Mouse (Mus musculus) urinary bladder, adult 18-20 months (tissue): Measurements from ENCODE around the gene Mast2.

ENCODE experiments used
- DNase-seq, 2 experiments: peaks; one replicate each; pipeline ENCODE4 v3.0.0; 2022; ENCODE audit warnings: low spot score in 2 of 2, mixed read lengths in 2 of 2

Gene Mast2

DNA sequence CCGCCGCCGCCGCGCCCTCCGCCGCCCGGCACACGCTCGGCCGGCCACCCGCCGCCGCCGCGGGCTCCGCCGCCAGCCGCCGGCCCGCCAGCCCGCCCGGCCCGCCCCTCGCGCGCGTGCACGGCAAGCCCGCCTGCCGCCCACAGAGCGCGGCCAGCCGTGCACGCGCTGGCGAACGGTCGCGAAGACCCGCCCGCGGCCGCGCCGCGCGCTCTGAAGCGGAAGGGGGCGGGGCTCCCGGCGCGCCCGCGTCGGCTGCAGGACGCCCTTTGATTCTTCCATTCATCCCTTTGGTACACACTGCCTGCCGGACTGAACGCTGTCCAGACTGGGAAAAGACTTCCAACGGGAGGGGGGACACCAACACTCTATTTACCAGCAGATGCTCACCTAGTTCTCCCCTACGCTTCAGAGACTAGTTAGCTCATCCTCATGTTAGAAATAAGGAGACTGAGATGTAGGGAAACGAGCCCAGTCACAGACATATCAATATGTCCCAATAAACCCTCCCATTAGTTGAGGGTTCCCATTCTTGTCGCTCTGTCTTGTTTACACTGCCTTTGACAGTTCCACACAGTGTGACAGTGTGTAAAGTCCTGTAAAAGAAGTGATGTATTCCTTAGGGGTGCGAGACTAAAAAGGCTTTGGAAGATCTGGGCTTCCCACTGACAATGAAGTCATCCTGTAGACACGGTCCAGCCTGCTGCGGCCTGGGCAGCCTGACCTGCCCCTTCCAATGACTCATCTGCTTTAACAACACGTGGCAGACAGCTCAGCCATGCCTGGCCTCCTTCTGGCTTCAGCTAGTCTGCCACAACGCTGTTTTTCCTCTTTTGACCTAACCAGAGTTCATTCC is at the start of gene Mast2:
Gene Mast2 (minus strand): TSS at position 58 of the 856 bp plus-strand sequence.
- DNase-seq: peak; percentile 44 to 69

DNA sequence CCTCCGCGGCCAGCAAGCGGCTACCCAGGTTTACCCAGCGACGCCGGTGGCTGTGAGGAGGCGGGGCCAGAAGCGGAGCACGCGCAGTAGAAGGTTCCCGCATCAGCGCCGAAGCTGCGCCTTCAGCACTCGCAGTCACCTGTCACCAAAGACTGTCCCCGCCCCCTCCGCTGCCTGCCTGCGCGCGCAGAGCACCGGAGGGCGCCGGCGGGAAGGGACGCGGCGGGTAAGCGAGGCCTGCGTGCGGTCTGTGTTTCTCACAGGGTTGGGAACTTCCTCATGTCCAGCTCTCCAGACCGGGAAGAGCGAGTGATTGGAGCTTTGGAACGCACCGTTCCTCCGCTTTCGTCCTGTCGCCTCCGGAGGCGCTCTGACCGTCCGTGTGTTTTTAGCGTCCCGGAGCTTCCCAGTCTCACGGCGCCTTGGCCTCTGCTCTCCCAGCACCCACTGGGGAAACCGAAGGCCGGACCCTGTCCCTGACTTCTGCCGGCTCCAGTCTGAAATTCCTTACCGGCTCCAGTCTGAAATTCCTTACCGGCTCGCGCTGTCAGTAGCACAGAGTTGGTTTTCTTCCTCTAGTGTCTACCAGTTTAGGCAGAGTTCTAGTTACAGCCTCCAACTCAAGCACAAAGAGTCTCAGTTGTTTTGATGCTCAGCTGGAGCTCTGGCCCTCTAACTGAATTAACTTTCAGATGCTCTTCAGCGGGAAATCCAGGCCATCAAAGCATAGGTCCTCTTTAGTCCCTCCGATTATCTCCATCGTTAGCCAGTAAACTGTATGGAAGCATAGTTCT is 43.6 kb upstream of the Mast2 start, which contains the start of gene Ipp:
Gene Ipp (plus strand): TSS at position 125 of the 794 bp plus-strand sequence.
- peak; percentile 93 to 94 for DNase-seq

DNA sequence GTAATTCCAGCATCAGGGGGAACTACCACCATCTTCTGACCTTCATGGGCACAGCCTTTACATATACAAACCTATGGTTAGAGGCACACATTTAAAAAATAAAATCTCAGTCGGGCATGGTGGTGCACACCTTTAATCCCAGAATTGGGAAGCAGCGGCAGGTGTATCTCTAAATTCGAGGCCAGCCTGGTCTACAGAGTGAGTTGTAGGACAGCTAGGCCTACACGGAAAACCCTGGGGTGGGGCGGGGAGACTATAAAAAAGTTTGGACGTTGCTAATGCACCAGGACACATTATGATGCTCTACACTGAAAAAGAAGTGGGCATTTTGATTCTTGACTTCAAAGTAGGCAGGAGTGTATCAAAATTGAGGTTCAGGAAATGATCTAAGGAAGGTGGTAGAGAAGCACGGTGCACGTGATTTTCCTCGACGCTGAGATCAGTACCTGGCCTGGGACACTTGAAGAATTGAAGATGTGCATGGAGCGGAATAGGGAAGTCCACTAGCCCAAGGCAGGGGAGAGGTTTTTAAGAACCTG is 43.0 kb upstream of the Mast2 start:
- no peak for DNase-seq

DNA sequence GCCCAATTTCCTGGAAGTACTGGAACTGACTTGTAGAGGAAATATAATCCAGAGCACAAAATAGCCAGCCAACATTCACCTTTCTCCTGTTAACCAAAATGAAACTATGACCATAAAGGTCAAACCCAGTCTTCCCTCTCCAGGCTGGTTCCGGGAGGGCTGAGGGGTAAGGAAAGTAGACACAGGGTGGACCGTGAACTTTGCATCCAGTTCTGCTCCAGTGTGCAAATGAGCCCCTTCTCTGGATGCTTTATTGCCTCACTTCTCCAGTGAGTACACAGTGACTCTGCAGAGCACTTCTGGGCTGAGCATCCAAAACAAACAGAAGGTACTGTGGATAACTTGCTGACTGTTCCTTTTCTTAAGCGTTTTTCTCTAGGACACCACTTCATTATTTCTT is 36.0 kb upstream of the Mast2 start:
- DNase-seq: no peak

DNA sequence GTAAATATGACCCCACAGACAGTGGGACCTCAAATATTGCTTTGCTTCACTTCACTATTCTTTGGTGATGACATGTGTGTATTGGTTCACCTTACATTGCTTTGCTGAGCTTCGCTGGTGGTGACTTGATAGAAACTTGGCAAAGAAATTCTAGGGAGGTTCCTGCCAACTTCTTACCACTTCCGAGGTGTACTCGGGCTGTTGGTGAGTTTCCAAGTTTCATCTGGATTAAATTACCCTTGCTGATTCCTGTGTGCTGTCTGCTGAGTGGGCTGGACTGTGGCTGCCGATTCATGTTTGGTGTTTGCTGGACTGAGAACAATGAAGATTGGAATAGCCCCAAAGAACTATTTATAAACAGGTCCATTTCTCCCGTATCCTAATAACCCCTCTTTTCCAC is 29.7 kb upstream of the Mast2 start:
- DNase-seq: no peak

DNA sequence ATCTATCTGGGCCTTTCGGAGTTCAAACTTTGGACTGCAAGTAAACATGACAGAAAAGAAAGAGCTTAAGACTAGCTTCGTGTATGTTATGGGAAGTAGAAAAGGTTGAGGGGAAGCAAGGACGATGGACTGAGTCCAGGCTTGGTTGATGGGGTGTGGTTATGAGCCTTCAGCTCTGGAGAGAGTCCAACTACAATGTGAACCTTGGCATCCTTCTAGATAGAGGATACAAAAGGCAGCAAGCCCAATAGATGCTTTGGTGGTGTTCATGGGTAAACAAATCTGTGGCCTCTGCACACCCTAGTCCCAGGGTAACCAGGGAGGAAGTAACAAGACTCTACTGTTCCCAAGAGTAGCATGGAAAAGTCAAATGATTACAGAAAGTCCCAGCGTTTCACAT is 28.5 kb upstream of the Mast2 start:
- no peak for DNase-seq

DNA sequence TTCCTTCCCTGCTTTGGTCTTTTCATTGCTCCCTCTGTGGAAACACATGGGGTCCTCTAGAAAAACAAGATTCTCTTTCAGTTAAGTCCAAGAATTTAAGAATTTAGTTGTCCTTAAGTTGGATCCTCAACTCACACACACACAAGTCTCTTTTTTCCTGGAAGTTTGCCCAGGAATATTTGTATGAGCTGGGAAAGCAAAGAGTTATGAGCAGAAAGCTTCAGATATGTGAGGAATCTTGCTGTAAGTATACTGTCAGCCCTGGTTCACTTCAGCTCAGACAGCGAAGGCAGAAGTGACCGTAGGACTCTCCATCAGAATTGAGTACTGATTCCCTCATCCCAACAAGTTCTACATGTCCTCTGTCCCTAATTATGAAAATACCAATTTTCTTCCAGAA is 27.9 kb upstream of the Mast2 start:
- DNase-seq: no peak

DNA sequence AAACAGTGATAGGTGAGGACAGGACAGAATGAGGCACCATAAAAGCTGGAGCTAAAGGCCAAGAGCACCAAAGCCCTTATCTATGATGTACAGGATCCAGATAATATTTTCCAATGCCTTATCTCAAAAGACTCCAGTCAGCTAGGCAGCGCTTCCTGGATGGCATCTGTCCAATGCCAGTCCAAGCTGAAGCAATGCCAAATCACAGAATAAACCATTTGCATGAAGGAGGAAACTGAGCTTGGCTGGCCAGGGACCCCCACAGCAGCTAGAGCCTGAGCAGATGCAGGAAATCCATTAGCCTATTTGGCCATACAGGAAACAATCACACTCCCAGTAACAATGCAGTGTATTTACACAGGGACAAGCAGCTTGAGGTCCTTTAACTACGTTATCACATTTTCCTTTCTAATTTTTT is 27.1 kb upstream of the Mast2 start:
- DNase-seq: peak in 1 of 2 experiments; percentile 8

DNA sequence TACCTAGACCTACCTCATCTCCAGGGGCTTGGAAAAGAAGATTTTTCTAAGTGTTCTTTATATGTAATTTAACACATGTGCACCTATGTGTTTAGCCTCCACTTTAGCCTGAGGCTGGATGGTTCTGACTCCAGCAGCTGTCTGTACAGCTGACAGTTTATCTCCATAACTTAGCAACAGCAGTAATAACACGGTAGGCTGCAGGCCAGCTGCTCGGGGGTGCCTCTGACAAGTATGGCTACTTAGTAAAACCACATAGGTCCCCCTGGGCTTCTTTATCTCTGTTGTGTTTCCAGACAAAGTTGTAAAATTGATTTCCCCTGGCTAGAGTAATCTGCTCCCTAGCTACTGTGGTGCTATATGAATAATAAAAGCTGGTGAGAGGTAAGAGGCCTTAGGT is 19.5 kb upstream of the Mast2 start:
- DNase-seq: no peak

DNA sequence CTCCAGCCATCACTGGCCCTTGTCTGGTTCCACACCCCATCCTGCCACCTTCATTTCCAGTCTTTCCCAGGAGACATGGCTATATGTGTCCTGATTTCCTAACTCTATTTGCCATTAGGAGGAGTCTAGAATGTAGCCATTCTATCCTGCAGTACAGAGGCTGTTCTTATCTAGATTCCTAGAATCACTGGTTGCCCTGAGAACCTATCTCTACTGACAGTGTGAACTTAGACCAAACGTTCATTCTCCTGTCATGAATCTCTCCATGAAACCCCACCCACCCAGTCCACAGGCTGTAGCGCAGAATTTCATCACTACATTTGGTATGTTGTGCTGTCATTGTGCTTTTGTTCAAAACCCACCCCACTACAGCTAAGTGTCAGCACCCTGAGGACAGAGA is 17.3 kb upstream of the Mast2 start:
- DNase-seq: no peak

DNA sequence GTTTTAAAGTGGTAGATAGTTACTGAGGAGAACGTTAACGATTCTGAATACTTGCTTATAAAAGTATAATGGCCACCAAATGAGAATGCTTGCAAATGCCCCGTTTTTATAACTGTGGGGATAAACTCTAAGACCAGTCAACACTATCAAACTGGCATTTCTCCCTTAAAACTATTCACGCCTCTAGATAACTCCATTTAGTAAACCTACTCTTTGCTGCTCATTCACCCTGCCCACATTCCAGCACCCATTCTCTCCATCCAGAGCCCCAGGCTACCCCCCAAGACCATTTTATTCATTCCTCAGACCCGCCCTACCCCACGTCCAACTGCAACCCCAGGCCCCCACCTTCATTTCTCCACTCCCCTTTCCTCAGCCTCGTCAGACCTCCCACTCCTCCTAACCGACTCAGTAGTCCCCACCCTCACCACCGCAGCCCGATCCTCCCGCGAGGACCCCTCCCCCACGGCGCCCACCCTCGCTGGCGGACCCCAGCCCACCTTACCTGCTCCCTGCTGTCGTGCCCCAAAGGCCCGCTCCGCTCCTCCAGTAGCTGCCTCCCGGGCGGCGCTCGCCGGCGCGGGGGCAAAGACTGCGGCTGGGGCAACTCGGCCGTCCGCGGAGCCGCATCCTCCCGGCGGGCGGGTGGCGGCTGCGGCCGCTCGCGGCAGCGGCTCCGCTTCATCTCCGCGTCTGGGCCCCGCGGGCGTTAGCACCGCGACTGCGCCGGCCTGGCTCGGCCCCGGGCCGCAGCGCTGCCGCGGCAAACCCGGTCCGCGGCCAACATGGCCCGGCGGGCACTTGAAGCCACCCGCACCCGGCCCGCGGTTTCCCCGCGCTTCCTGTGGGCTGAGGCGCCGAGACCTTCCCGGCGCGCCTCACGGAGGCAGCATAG is 505 bp downstream of the Mast2 start:
- peak; percentile 2 to 45 for DNase-seq

DNA sequence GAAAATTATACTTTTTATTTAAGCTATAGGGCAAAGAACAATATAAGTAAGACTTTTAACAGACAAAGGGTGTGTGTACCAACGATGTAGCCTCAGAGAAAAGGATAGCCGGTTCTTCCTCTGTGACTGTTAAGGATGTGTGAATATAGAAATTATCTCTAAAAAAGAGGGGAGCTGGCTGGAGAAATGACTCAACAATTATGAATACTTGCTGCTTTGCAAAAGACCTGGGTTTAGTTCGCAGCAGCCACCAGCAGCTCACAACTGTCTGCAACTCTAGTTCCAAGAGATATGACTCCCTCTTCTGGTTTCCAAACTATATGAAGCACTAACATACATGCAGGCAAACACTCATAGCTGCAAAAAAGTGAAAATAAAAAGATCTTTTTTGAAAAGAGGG is 2.0 kb downstream of the Mast2 start:
- DNase-seq: no peak

DNA sequence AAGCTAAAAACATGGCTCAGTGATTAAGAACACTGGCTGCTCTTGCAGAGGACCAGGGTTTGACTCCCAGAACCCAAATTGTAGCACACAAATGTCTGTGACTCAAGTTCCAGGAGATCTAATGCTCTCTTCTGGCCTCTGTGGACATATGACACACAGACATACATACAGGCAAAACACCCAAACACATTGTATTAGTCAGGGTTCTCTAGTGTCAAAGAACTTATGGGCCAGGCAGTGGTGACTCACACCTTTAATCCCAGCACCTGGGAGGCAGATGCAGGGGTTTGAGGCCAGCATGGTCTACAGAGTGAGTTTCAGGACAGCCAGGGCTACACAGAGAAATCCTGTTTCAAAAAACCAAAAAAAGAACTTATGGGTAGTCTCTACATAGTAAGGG is 12.4 kb downstream of the Mast2 start:
- no peak for DNase-seq

DNA sequence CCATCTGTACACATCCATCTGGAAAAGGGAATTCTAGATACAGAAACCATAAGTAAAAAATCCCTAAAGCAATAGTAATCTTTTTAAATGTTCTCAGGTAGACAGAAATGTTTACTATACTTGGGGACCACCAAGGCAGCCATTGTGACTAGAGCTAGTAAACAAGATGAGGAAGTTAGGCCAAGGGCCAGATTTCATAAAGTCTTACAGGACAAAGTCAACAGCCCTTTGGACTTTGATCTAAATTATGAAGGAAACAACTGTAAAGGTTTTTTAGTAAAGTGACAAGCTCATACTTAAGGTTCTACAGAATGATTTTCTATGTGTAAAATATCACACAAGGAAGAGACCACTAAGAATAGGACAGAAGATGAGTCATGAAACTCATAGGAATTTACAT is 14.0 kb downstream of the Mast2 start:
- DNase-seq: no peak

DNA sequence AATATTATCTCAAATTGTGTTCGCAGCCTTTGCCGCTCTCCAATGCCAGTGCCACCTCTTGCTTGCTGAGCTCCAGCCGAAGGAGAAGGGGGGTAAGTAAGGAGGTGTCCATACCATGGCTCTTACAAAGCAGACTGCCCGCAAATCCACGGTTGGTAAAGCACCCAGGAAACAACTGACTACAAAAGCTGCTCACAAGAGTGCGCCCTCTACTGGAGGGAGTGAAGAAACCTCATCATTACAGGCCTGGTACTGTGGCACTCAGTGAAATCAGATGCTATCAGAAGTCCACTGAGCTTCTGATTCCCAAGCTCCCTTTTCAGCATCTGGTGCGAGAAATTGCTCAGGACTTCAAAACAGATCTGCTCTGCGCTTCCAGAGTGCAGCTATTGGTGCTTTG is 15.3 kb downstream of the Mast2 start:
- peak; percentile 23 to 39 for DNase-seq

DNA sequence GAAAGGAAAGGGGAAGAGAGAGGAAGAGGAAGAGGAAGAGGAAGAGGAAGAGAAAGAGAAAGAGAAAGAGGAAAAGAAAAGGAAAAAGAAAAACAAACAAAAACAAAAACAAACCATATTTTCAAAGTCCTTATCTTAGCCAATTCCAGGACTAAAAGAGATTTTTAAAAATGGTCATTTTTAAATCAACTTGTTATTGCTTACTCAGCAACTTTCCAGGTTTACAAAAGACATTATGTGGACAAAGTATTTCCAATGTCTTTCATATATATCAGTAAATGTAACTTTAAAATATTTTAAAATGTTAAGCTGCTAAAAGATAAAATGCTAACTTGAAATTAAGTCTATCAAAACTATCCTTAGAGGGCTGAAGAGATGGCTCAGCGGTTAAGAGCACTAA is 24.6 kb downstream of the Mast2 start:
- DNase-seq: no peak

DNA sequence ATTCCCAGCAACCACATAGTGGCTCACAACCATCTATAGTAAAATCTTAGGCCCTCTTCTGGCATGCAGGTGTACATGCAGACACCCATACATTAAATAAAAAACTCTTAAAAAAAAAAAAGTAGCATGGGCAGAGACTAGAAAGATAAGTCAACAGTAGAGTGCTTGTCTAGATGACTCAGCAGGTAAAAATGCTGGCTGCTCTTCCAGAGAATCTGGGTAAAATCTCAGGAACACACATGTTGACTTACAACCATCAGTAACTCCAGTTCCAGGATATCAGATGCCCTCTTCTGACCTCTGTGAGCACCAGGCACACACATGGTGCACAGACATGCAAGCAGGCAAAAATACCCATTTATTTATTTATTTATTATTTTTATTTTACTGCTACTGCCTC is 25.4 kb downstream of the Mast2 start:
- DNase-seq: no peak

DNA sequence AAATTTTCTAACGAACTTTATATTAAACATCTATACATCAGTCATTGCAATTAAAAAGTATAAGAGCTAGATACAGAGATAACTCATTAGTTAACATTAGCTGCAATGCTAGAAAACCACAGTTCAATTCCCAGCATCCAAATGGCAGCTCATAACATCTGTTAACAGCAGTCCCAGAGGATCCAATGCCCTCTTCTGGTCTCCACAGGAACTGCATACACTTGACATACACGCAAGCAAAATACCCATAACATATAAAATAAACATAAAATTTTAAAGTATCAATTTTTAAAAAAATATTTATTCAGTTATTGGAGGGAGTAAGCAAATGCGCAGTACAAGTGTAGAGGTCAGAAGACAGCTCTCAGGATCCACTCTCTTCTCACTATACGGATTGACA is 28.4 kb downstream of the Mast2 start:
- no peak for DNase-seq

DNA sequence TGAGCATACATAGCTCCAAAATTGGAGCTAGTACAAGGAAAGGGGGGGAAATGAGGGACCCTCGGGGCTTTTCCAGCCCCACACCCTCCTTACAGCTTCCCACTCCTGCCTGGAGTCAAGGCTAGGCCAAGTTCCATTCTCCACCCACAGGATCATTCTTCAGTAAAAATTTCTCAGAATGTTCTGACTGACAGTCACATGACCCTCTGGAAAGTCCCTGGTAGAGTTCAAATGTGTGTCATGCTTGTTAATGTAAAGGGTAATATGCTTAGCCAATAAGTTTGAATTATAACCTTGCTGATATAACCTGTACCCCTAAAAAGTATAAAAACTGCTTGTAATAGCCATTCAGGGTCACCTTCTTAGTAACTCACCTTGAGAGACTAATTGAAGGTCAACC is 41.8 kb downstream of the Mast2 start:
- no peak for DNase-seq

DNA sequence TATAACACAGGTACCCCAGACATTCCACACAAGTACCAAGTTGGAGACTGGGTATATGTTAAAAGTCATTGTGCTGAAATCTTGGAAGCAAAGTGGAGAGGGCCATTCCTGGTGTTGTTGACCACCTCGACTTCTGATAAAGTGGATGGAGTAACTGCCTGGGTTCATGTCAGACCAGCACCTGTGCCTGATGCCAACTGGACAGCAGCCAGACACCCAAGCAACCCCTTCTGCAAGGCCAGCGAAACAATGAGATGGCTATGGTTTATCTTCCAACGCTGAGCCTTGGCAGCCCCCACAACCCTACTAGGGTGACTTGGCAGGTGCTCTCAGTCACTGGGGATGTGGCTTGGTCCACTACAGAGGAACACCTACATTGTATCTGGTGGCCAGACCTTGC is 42.8 kb downstream of the Mast2 start:
- no peak for DNase-seq

DNA sequence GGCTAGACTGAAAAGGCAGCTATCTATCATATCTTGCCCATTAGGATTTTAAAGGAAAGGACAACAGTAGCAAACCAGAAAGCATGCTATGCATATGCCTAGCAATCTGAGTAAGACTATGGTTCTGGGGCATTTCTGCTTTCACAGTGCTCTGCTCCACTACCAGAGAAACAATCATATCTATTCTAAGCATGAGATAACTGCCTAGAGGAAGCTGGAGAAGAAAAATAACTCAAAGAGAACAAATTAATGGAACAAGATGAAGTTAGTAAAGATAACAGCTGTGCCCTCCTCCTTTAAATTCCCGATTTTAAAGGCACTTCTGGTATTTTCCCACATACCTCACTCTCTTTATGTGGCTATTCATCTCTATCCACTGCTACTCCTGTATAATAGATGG is 51.0 kb downstream of the Mast2 start:
- no peak for DNase-seq

DNA sequence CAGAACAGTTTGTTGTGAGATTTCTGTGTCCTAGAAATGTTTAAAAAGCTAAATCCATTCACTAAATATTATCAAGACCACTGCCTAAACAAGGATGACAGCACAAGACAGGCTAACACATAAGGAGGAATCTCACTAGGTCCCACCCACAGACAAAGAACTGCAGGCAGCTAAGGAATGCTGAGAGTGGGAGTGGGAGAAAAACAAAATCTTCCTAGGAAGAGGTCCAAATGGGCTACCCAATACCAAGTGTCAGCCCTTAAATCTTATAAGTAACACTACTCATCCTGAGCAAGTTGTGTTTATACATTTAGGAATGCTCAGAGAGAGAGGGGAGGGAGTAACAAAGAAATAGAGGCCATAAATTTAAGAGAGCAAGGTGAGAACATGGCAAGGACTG is 52.6 kb downstream of the Mast2 start:
- DNase-seq: no peak
